Mouse (Mus musculus): Measurements from ENCODE around the gene Cux1. TPM values are rescaled to one million over a fixed set of nuclear protein-coding genes. Genes with fewer than 3 reads are reported as not detected.

The Cux1 gene
- polyA plus RNA-seq, 1 experiment = 46.6 TPM

- no peak for TF ChIP-seq POLR2A (IDR thresholded peaks at IDR 0.05; ENCODE audit: borderline replicate concordance, extremely low read depth, low read depth, low read length)
- TF ChIP-seq CTCF (IDR thresholded peaks at IDR 0.05; ENCODE audit: insufficient read depth, low read length) = peak; percentile 62
- Histone ChIP-seq H3K4me3 (replicated peaks; ENCODE audit: extremely low read depth, low read depth, low read length) (no peak overlapping the region), H3K4me1 (ENCODE audit: control insufficient read depth, insufficient read depth, low read length) (no peaks in the 10 kb centered on the region)
- WGBS = 49% methylated on average over 7 of the region's 7 CpGs
- peak; percentile 29 for DNase-seq
Measured at GRCm38 (mm10) chr5:136251004-136251403, 316.3 kb downstream of the Cux1 start.

- DNase-seq = no peak
- H3K4me1 ChIP-seq (ENCODE audit: control insufficient read depth, insufficient read depth, low read length) = peaks cover 7% of the 10 kb centered on the region; the same call in 1 of the 2 replicates
- no peak for TF ChIP-seq CTCF (IDR thresholded peaks at IDR 0.05; ENCODE audit: insufficient read depth, low read length)
- 77% methylated on average over 6 of the region's 6 CpGs for WGBS
- H3K4me3 ChIP-seq (replicated peaks; ENCODE audit: extremely low read depth, low read depth, low read length) = no peak overlapping the region
Measured at GRCm38 (mm10) chr5:136248441-136248840, 318.8 kb downstream of the Cux1 start.

GRCm38 (mm10) chr5:136246452-136246838 lies 320.8 kb downstream of the Cux1 start, which contains the start of gene Sh2b2:
Sh2b2 (minus strand) TSS chr5:136246556.
- WGBS = 72% methylated on average over 2 of the region's 2 CpGs
- Histone ChIP-seq H3K4me3 (replicated peaks; ENCODE audit: extremely low read depth, low read depth, low read length) (peak within 1 kb of the TSS; percentile 69), H3K4me1 (ENCODE audit: control insufficient read depth, insufficient read depth, low read length) (peaks cover 7% of the 10 kb centered on the region; the same call in 1 of the 2 replicates)
- TF ChIP-seq CTCF (IDR thresholded peaks at IDR 0.05; ENCODE audit: insufficient read depth, low read length) (no peak), POLR2A (IDR thresholded peaks at IDR 0.05; ENCODE audit: borderline replicate concordance, extremely low read depth, low read depth, low read length) (no peak)
- DNase-seq = no peak

GRCm38 (mm10) chr5:136245541-136246451 lies 321.5 kb downstream of the Cux1 start:
- 18% methylated on average over 15 of the region's 15 CpGs for WGBS
- DNase-seq = no peak
- H3K4me3 ChIP-seq (replicated peaks; ENCODE audit: extremely low read depth, low read depth, low read length) = peak overlapping the region; percentile 69
- TF ChIP-seq POLR2A (IDR thresholded peaks at IDR 0.05; ENCODE audit: borderline replicate concordance, extremely low read depth, low read depth, low read length) (no peak), CTCF (IDR thresholded peaks at IDR 0.05; ENCODE audit: insufficient read depth, low read length) (no peak)
- peaks cover 7% of the 10 kb centered on the region; the same call in 1 of the 2 replicates for H3K4me1 ChIP-seq (ENCODE audit: control insufficient read depth, insufficient read depth, low read length)

GRCm38 (mm10) chr5:136244762-136245540 lies 322.3 kb downstream of the Cux1 start:
- WGBS = 1% methylated on average over 57 of the region's 57 CpGs
- peaks cover 7% of the 10 kb centered on the region; the same call in 1 of the 2 replicates for H3K4me1 ChIP-seq (ENCODE audit: control insufficient read depth, insufficient read depth, low read length)
- DNase-seq = peak; percentile 75
- no peak for TF ChIP-seq POLR2A (IDR thresholded peaks at IDR 0.05; ENCODE audit: borderline replicate concordance, extremely low read depth, low read depth, low read length)
- TF ChIP-seq CTCF (IDR thresholded peaks at IDR 0.05; ENCODE audit: insufficient read depth, low read length) = no peak
- peak overlapping the region; percentile 69 for H3K4me3 ChIP-seq (replicated peaks; ENCODE audit: extremely low read depth, low read depth, low read length)

GRCm38 (mm10) chr5:136243851-136244761 lies 323.2 kb downstream of the Cux1 start:
- 2% methylated on average over 61 of the region's 67 CpGs for WGBS
- DNase-seq = no peak

GRCm38 (mm10) chr5:136241161-136241560 lies 326.1 kb downstream of the Cux1 start:
- 87% methylated on average over 6 of the region's 6 CpGs for WGBS
- Histone ChIP-seq H3K4me3 (replicated peaks; ENCODE audit: extremely low read depth, low read depth, low read length) (no peak overlapping the region), H3K4me1 (ENCODE audit: control insufficient read depth, insufficient read depth, low read length) (peaks cover 7% of the 10 kb centered on the region; the same call in 1 of the 2 replicates)
- no peak for DNase-seq
- no peak for TF ChIP-seq CTCF (IDR thresholded peaks at IDR 0.05; ENCODE audit: insufficient read depth, low read length)
- no peak for TF ChIP-seq POLR2A (IDR thresholded peaks at IDR 0.05; ENCODE audit: borderline replicate concordance, extremely low read depth, low read depth, low read length)

More at GRCm38 (mm10) chr5:136243851-136244761, 323.2 kb downstream of the Cux1 start:
- peak overlapping the region; percentile 56 for H3K4me3 ChIP-seq (replicated peaks; ENCODE audit: extremely low read depth, low read depth, low read length)
- peaks cover 7% of the 10 kb centered on the region; the same call in 1 of the 2 replicates for H3K4me1 ChIP-seq (ENCODE audit: control insufficient read depth, insufficient read depth, low read length)
- TF ChIP-seq POLR2A (IDR thresholded peaks at IDR 0.05; ENCODE audit: borderline replicate concordance, extremely low read depth, low read depth, low read length) (no peak), CTCF (IDR thresholded peaks at IDR 0.05; ENCODE audit: insufficient read depth, low read length) (no peak)

- WGBS = 71% methylated on average over 1 of the region's 1 CpGs
- no peak for TF ChIP-seq POLR2A (IDR thresholded peaks at IDR 0.05; ENCODE audit: borderline replicate concordance, extremely low read depth, low read depth, low read length)
- no peak for TF ChIP-seq CTCF (IDR thresholded peaks at IDR 0.05; ENCODE audit: insufficient read depth, low read length)
- Histone ChIP-seq H3K4me1 (ENCODE audit: control insufficient read depth, insufficient read depth, low read length) (peaks cover 5% of the 10 kb centered on the region; the same call in 1 of the 2 replicates), H3K4me3 (replicated peaks; ENCODE audit: extremely low read depth, low read depth, low read length) (no peak overlapping the region)
- DNase-seq = no peak
Measured at GRCm38 (mm10) chr5:136240381-136240780, 326.9 kb downstream of the Cux1 start.
